Mouse (Mus musculus): Measurements from ENCODE around the gene Nfix.
A peak's percentile ranks its signal among the peaks of the same experiment; 100 is the strongest.
"Not testable (repeated sequence)": the region's sequence is repeated elsewhere in the genome, so short reads cannot be mapped to it uniquely, and the experiment has no call there.

Nfix gene

GRCm38 (mm10) chr8:84700941-84701911 lies 98.9 kb downstream of the Nfix start, which contains the start of gene Lyl1:
TSS of gene Lyl1 (plus strand) at chr8:84701457.
- peak; percentile 34 for DNase-seq (ENCODE audit: low read depth, low spot score)

GRCm38 (mm10) chr8:84700526-84700925 lies 99.6 kb downstream of the Nfix start:
- DNase-seq (ENCODE audit: low read depth, low spot score) = no peak

GRCm38 (mm10) chr8:84699861-84700322 lies 100.3 kb downstream of the Nfix start:
- DNase-seq (ENCODE audit: low read depth, low spot score) = peak; percentile 92

GRCm38 (mm10) chr8:84698929-84699401 lies 101.2 kb downstream of the Nfix start:
- DNase-seq (ENCODE audit: low read depth, low spot score) = no peak

- no peak for DNase-seq (ENCODE audit: low read depth, low spot score)
Observed at GRCm38 (mm10) chr8:84698288-84698687, 101.9 kb downstream of the Nfix start.

GRCm38 (mm10) chr8:84697166-84698130 lies 102.7 kb downstream of the Nfix start:
- peak; percentile 83 for DNase-seq (ENCODE audit: low read depth, low spot score)

- DNase-seq (ENCODE audit: low read depth, low spot score) = no peak
Observed at GRCm38 (mm10) chr8:84695140-84695539, 105.0 kb downstream of the Nfix start.

- no peak for DNase-seq (ENCODE audit: low read depth, low spot score)
Observed at GRCm38 (mm10) chr8:84693332-84693731, 106.8 kb downstream of the Nfix start.

GRCm38 (mm10) chr8:84689091-84689915 lies 110.8 kb downstream of the Nfix start:
- DNase-seq (ENCODE audit: low read depth, low spot score) = peak; percentile 97

- DNase-seq (ENCODE audit: low read depth, low spot score) = peak; percentile 90
Observed at GRCm38 (mm10) chr8:84687705-84688100, 112.4 kb downstream of the Nfix start, which contains the start of gene Nacc1. TSS of gene Nacc1 (minus strand) at chr8:84687862.

- peak; percentile 91 for DNase-seq (ENCODE audit: low read depth, low spot score)
Observed at GRCm38 (mm10) chr8:84687003-84687704, 113.0 kb downstream of the Nfix start.

GRCm38 (mm10) chr8:84686191-84687002 lies 113.7 kb downstream of the Nfix start, which contains the start of gene Trmt1:
TSS of gene Trmt1 (plus strand) at chr8:84686307.
- peak; percentile 93 for DNase-seq (ENCODE audit: low read depth, low spot score)

- no peak for DNase-seq (ENCODE audit: low read depth, low spot score)
Observed at GRCm38 (mm10) chr8:84684537-84684936, 115.6 kb downstream of the Nfix start.

- DNase-seq (ENCODE audit: low read depth, low spot score) = no peak
Observed at GRCm38 (mm10) chr8:84682257-84682656, 117.9 kb downstream of the Nfix start.

GRCm38 (mm10) chr8:84681476-84681875 lies 118.7 kb downstream of the Nfix start:
- peak; percentile 86 for DNase-seq (ENCODE audit: low read depth, low spot score)

GRCm38 (mm10) chr8:84677305-84677704 lies 122.8 kb downstream of the Nfix start:
- no peak for DNase-seq (ENCODE audit: low read depth, low spot score)

- not testable (repeated sequence) for DNase-seq (ENCODE audit: low read depth, low spot score)
Observed at GRCm38 (mm10) chr8:84670295-84671006, 129.7 kb downstream of the Nfix start.

GRCm38 (mm10) chr8:84668731-84669485 lies 131.2 kb downstream of the Nfix start:
- DNase-seq (ENCODE audit: low read depth, low spot score) = peak; percentile 64
